Mouse (Mus musculus): ENCODE measurements around the gene Ccdc92b. TPM values are rescaled to one million over a fixed set of nuclear protein-coding genes. Genes with fewer than 3 reads are reported as not detected.
A peak's percentile ranks its signal among the peaks of the same experiment; 100 is the strongest.

Ccdc92b gene
- polyA plus RNA-seq, 1 experiment from 2014 or later = 0.29 TPM

DNA sequence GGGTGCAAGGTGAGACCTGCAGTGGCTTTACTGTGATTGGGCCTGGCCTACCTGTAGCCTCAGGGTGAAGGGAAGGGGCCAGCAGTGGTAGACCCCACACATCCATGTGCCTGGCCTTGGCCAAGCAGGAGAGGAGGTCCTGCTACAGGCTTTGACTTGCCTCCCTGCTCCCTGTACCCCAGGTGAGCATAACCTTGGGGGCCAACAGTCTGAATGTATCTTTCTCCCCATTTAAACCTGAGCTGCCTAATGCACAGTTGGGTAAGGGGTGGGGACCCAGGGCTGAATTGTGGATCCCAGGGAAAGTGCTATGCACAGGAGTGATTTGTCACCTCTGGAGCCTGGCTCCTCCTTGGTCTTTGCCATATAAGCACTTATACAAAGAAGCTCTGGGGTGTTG, 50.7 kb downstream of the Ccdc92b start:
- Histone ChIP-seq H3K27me3 (replicated peaks; ENCODE audit: control insufficient read depth, insufficient read depth, low read length) (no peaks in the 10 kb centered on the region), H3K9ac (ENCODE audit: low read depth, low read length) (no peak overlapping the region), H3K4me3 (ENCODE audit: low read length) (no peak overlapping the region), H3K9me3 (ENCODE audit: control insufficient read depth, low read length) (no peaks in the 10 kb centered on the region), H3K4me2 (ENCODE audit: low read depth, low read length) (no peak overlapping the region), H3K27ac (ENCODE audit: low read length) (no peak overlapping the region), H3K36me3 (ENCODE audit: control insufficient read depth, insufficient read depth, low read length) (peaks cover 28% of the 10 kb centered on the region), H3K4me1 (ENCODE audit: control insufficient read depth, insufficient read depth, low read length) (no peaks in the 10 kb centered on the region)
- ATAC-seq = no peak

DNA sequence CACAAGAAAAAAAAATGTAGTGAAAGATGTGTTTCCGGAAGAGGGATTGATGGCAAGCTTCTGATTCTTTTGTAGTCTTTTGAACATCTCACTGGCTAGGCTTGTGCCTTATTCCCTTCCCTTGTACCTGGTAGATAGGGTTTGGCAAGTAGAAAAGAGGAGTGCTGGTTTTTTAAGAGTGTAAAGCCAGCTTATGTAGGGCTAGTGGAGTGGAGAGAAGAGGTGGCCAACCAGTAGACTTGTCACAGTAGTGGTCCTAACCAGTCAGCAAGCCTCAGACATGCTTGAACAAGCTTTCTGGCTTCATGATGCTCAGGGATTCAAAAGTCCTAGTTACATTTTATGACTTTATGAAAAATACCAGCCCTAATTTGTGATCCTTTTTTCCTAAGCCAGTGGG, 51.6 kb downstream of the Ccdc92b start:
- H3K4me3 ChIP-seq (ENCODE audit: low read length) = no peak overlapping the region
- H3K4me1 ChIP-seq (ENCODE audit: control insufficient read depth, insufficient read depth, low read length) = no peaks in the 10 kb centered on the region
- WGBS = 82% methylated on average over 1 of the region's 1 CpGs
- peaks cover 24% of the 10 kb centered on the region for H3K36me3 ChIP-seq (ENCODE audit: control insufficient read depth, insufficient read depth, low read length)
- no peaks in the 10 kb centered on the region for H3K27me3 ChIP-seq (replicated peaks; ENCODE audit: control insufficient read depth, insufficient read depth, low read length)
- no peak for ATAC-seq
- H3K4me2 ChIP-seq (ENCODE audit: low read depth, low read length) = no peak overlapping the region
- H3K27ac ChIP-seq (ENCODE audit: low read length) = no peak overlapping the region
- no peak overlapping the region for H3K9ac ChIP-seq (ENCODE audit: low read depth, low read length)
- H3K9me3 ChIP-seq (ENCODE audit: control insufficient read depth, low read length) = no peaks in the 10 kb centered on the region

DNA sequence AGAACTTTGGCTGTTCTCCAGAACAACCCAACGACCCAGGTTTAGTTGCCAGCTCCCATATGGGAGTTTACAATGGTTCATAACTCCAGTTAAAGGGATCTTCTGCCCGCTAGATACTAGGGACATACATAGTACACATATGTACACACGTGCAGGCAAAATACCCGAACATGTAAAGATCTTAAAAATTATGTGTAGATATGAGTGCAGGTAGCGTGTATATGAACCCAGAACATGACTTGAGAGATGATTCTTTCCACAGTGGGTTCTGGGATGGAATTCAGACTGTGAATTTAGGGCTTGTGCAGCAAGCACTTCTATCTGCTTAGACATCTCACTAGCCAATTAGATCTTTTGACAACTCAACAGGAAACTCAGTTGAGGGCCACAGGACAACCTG, 52.4 kb downstream of the Ccdc92b start:
- Histone ChIP-seq H3K9ac (ENCODE audit: low read depth, low read length) (no peak overlapping the region), H3K36me3 (ENCODE audit: control insufficient read depth, insufficient read depth, low read length) (peaks cover 24% of the 10 kb centered on the region), H3K4me1 (ENCODE audit: control insufficient read depth, insufficient read depth, low read length) (no peaks in the 10 kb centered on the region), H3K9me3 (ENCODE audit: control insufficient read depth, low read length) (no peaks in the 10 kb centered on the region), H3K27me3 (replicated peaks; ENCODE audit: control insufficient read depth, insufficient read depth, low read length) (no peaks in the 10 kb centered on the region), H3K4me3 (ENCODE audit: low read length) (no peak overlapping the region), H3K4me2 (ENCODE audit: low read depth, low read length) (no peak overlapping the region), H3K27ac (ENCODE audit: low read length) (no peak overlapping the region)
- WGBS = 85% methylated on average over 5 of the region's 5 CpGs
- ATAC-seq = 0 out of 2 replicates have a peak, but pooled peaks have one; percentile 3

DNA sequence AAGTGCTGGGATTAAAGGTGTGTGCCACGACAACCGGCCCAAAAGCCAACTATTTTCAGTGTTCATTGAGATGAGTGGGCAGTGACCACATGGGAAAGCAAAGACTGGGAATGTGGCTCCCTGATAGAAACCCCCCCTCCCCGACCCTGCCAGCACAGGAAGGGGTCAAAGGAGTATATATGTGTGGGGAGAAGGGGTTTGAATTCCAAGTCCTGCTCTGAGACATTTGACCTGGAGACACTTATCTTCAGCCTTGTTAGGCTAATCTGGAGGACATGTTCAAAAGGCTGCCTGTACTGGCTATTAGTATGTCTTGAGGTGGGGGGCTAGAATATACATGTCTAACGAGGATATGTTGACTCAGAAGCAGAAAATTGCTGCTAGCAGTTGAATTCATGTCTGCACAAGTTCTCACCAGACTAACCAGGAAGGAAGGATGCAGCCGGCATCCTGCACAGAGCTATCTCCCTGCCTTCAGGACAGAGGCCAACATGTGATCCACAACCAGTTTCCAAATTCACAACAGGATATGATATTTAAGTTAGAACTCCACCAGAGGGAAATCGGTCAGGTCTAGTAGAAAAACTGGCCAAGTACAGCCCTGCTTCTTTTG, 53.6 kb downstream of the Ccdc92b start:
- 80% methylated on average over 6 of the region's 6 CpGs for WGBS
- H3K4me1 ChIP-seq (ENCODE audit: control insufficient read depth, insufficient read depth, low read length) = no peaks in the 10 kb centered on the region
- H3K27me3 ChIP-seq (replicated peaks; ENCODE audit: control insufficient read depth, insufficient read depth, low read length) = no peaks in the 10 kb centered on the region
- no peak overlapping the region for H3K9ac ChIP-seq (ENCODE audit: low read depth, low read length)
- no peak overlapping the region for H3K4me2 ChIP-seq (ENCODE audit: low read depth, low read length)
- H3K4me3 ChIP-seq (ENCODE audit: low read length) = no peak overlapping the region
- ATAC-seq = no peak
- no peak overlapping the region for H3K27ac ChIP-seq (ENCODE audit: low read length)
- peaks cover 13% of the 10 kb centered on the region for H3K36me3 ChIP-seq (ENCODE audit: control insufficient read depth, insufficient read depth, low read length)
- no peaks in the 10 kb centered on the region for H3K9me3 ChIP-seq (ENCODE audit: control insufficient read depth, low read length)

- H3K36me3 ChIP-seq (ENCODE audit: control insufficient read depth, insufficient read depth, low read length) = peaks cover 12% of the 10 kb centered on the region; the same call in 1 of the 2 replicates
- 82% methylated on average over 1 of the region's 1 CpGs for WGBS
Observed at GRCm38 (mm10) chr11:74673561-74673960, 54.2 kb downstream of the Ccdc92b start.

DNA sequence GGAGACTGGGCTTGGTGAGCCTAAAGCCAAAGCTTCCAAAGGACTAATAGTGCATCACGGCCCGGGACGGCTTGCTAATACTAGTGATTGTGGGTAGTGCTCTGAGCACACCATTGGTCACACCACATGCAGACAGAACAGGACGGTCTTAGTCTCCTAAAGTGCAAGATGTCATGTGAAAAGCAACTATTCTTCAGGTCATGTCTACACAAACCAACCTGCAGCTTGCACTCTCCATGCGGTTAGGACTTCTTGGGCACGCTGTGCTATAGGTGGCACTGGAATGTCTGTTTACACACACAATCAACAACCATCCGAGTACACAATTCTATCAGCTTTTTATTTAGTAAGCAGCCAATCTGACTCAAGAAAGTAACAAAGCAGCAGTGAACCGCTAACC, 55.3 kb downstream of the Ccdc92b start:
- H3K36me3 ChIP-seq (ENCODE audit: control insufficient read depth, insufficient read depth, low read length) = peaks cover 12% of the 10 kb centered on the region; the same call in 1 of the 2 replicates
- 92% methylated on average over 8 of the region's 8 CpGs for WGBS

More at GRCm38 (mm10) chr11:74673561-74673960, 54.2 kb downstream of the Ccdc92b start:
- Histone ChIP-seq H3K27ac (ENCODE audit: low read length) (no peak overlapping the region), H3K4me3 (ENCODE audit: low read length) (no peak overlapping the region), H3K4me2 (ENCODE audit: low read depth, low read length) (no peak overlapping the region), H3K4me1 (ENCODE audit: control insufficient read depth, insufficient read depth, low read length) (no peaks in the 10 kb centered on the region), H3K9ac (ENCODE audit: low read depth, low read length) (no peak overlapping the region), H3K9me3 (ENCODE audit: control insufficient read depth, low read length) (no peaks in the 10 kb centered on the region), H3K27me3 (replicated peaks; ENCODE audit: control insufficient read depth, insufficient read depth, low read length) (no peaks in the 10 kb centered on the region)
- no peak for ATAC-seq

GRCm38 (mm10) chr11:74675156-74675555, 55.8 kb downstream of the Ccdc92b start:
- Histone ChIP-seq H3K27ac (ENCODE audit: low read length) (no peak overlapping the region), H3K36me3 (ENCODE audit: control insufficient read depth, insufficient read depth, low read length) (peaks cover 12% of the 10 kb centered on the region; the same call in 1 of the 2 replicates), H3K4me3 (ENCODE audit: low read length) (no peak overlapping the region), H3K27me3 (replicated peaks; ENCODE audit: control insufficient read depth, insufficient read depth, low read length) (no peaks in the 10 kb centered on the region), H3K4me2 (ENCODE audit: low read depth, low read length) (no peak overlapping the region), H3K4me1 (ENCODE audit: control insufficient read depth, insufficient read depth, low read length) (no peaks in the 10 kb centered on the region), H3K9me3 (ENCODE audit: control insufficient read depth, low read length) (no peaks in the 10 kb centered on the region), H3K9ac (ENCODE audit: low read depth, low read length) (no peak overlapping the region)
- ATAC-seq = no peak
- WGBS = 83% methylated on average over 4 of the region's 4 CpGs

More for the DNA sequence above, 55.3 kb downstream of the Ccdc92b start:
- no peak for ATAC-seq
- H3K27me3 ChIP-seq (replicated peaks; ENCODE audit: control insufficient read depth, insufficient read depth, low read length) = no peaks in the 10 kb centered on the region
- no peak overlapping the region for H3K4me2 ChIP-seq (ENCODE audit: low read depth, low read length)
- no peaks in the 10 kb centered on the region for H3K4me1 ChIP-seq (ENCODE audit: control insufficient read depth, insufficient read depth, low read length)
- H3K9me3 ChIP-seq (ENCODE audit: control insufficient read depth, low read length) = no peaks in the 10 kb centered on the region
- H3K9ac ChIP-seq (ENCODE audit: low read depth, low read length) = no peak overlapping the region
- H3K4me3 ChIP-seq (ENCODE audit: low read length) = no peak overlapping the region
- H3K27ac ChIP-seq (ENCODE audit: low read length) = no peak overlapping the region

Other genes with a start within 250 kb of the Ccdc92b start
- gene Rap1gap2, start 8.7 kb upstream of the Ccdc92b start, polyA plus RNA-seq (2015; fragmentation: Nextera tagmentation; extraction: Ambion mirVana) = 8.4 and 10.5 TPM in 2 replicates
- 57.0 and 66.0 TPM in 2 replicates for gene Cluh, start 29.9 kb downstream of the Ccdc92b start, polyA plus RNA-seq (2015; fragmentation: Nextera tagmentation; extraction: Ambion mirVana)
- gene Pafah1b1, start 105.1 kb downstream of the Ccdc92b start, polyA plus RNA-seq (2015; fragmentation: Nextera tagmentation; extraction: Ambion mirVana) = 33.5 and 33.8 TPM in 2 replicates
- 36.2 and 41.4 TPM in 2 replicates for gene Mettl16, start 151.2 kb downstream of the Ccdc92b start, polyA plus RNA-seq (2015; fragmentation: Nextera tagmentation; extraction: Ambion mirVana)
- gene Mnt, start 211.3 kb downstream of the Ccdc92b start, polyA plus RNA-seq (2015; fragmentation: Nextera tagmentation; extraction: Ambion mirVana) = 3.1 and 4.0 TPM in 2 replicates